Mouse (Mus musculus) E14TG2a.4 (cell line): ENCODE measurements around the gene Daxx.

Experiments used
- CTCF ChIP-seq: conservative IDR thresholded peaks from 2 replicates; pipeline ENCODE4 v1.5.1; 2014; ENCODE audit warnings: low read length
- POU5F1 ChIP-seq: IDR thresholded peaks from 2 replicates; pipeline ENCODE4 v1.6.1; 2014; ENCODE audit warnings: low read length, borderline replicate concordance

DNA sequence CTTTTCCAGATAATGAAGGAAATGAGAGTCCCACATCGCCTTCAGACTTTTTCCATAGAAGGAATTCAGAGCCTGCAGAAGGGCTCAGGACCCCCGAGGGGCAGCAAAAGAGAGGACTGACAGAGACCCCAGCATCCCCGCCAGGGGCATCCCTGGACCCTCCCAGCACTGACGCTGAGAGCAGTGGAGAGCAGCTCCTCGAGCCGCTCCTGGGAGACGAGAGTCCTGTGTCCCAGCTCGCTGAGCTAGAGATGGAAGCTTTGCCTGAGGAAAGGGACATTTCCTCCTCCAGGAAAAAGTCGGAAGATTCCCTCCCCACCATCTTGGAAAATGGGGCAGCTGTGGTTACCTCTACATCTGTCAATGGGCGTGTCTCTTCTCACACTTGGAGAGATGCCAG is 4.0 kb downstream of the Daxx start:
- TF ChIP-seq CTCF (no peak), POU5F1 (no peak)
